Mouse (Mus musculus): Measurements from ENCODE around the gene Fkbp8.

GRCm38 (mm10) chr8:70505698-70506327 lies 21.7 kb upstream of the Fkbp8 start:
- TF ChIP-seq CTCF (IDR thresholded peaks at IDR 0.05; ENCODE audit: low read depth), result no peak
- TF ChIP-seq EP300 (IDR thresholded peaks at IDR 0.05; ENCODE audit: low read depth), result no peak
